Mouse (Mus musculus): ENCODE data around the gene Top1. TPM values are rescaled to one million over a fixed set of nuclear protein-coding genes. Genes with fewer than 3 reads are reported as not detected.

Gene Top1
- polyA plus RNA-seq, 1 experiment = 53.1 TPM

GRCm38 (mm10) chr2:160771325-160772276 lies 125.9 kb downstream of the Top1 start:
- TF ChIP-seq CTCF (IDR thresholded peaks at IDR 0.05; ENCODE audit: control insufficient read depth, insufficient read depth, low read length) (no peak), POLR2A (IDR thresholded peaks at IDR 0.05; ENCODE audit: borderline replicate concordance, control insufficient read depth, low read depth, low read length) (no peak)
- Histone ChIP-seq H3K4me3 (replicated peaks; ENCODE audit: control insufficient read depth, low read depth, low read length) (no peak overlapping the region), H3K27ac (ENCODE audit: control insufficient read depth, insufficient read depth, low read depth, low read length, poor library complexity) (no peak overlapping the region), H3K4me1 (ENCODE audit: control insufficient read depth, insufficient read depth, low read length) (no peaks in the 10 kb centered on the region)
- WGBS = 85% methylated on average over 8 of the region's 8 CpGs

Other genes starting within 250 kb of the Top1 start
- gene Plcg1, start 85.4 kb downstream of the Top1 start, polyA plus RNA-seq (2011; ENCODE audit: insufficient read depth, insufficient read length, low replicate concordance, missing spikeins) = 12.8 and 21.0 TPM in 2 replicates
- gene Zhx3, start 227.1 kb downstream of the Top1 start, polyA plus RNA-seq (2011; ENCODE audit: insufficient read depth, insufficient read length, low replicate concordance, missing spikeins) = 2.9 and 3.5 TPM in 2 replicates
- gene Lpin3, start 234.8 kb downstream of the Top1 start, polyA plus RNA-seq (2011; ENCODE audit: insufficient read depth, insufficient read length, low replicate concordance, missing spikeins) = 1.9 TPM in 1 of 2 replicates, not detected in the other

Measured in bone marrow, adult 2 months (tissue).